Comparison of ENCODE assay signal across 24 mouse cellular contexts in the genomic region with DNA sequence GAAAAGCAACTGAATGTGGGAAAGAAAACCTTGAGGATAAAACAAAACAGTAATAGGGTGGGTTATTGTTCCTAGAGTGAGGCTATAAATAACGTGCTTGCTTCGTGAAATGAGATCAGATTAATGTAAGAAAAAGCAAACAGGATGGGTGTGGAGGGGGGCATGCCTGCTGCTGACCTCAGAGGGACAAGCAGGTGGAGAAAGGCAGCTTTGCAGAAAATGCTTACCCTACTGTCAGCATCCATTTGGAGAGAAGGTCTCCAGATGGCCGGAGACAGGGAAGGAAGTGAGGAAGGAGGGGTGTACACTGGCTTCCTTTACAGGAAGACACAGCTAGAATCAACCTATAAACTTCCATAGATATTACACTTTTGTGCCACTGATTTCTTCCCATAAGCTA.
A peak's percentile ranks its signal among the peaks of the same experiment; 100 is the strongest.
DNase-seq lines count a peak whose midpoint lies in the region; ATAC-seq and TF ChIP-seq lines count a peak whose summit lies in the region.
"Had no signal": no experiment of that assay in that cellular context is flagged by ENCODE, and none has a peak within 500 bp of the region (broad histone marks: within the 10 kb centered on the region; RNA-seq: fewer than 3 reads in every experiment).

No protein-coding gene starts in this region.

- no peak overlapping the region for H3K27ac ChIP-seq in kidney, embryonic 16.5 days (ENCODE audit: low read length)
- no peak overlapping the region for H3K27ac ChIP-seq in lung, embryonic 14.5 days (ENCODE audit: low read depth)
- H3K27ac ChIP-seq: embryonic facial prominence, embryonic 10.5 days; embryonic facial prominence, embryonic 13.5 days; forebrain, embryonic 12.5 days; forebrain, embryonic 15.5 days; heart, adult 2 months; hindbrain, embryonic 12.5 days; hindbrain, embryonic 15.5 days had no signal

- ATAC-seq in kidney, embryonic 16.5 days (ENCODE audit: low FRiP score, low TSS enrichment): peak; percentile 59
- no peak for ATAC-seq in lung, embryonic 14.5 days (ENCODE audit: insufficient read depth)
- ATAC-seq: CD4-positive, CD25-positive, alpha-beta regulatory T cell, adult 4 months; forebrain, embryonic 15.5 days had no signal

- H3K4me3 ChIP-seq in kidney, embryonic 16.5 days (ENCODE audit: low read length): no peak overlapping the region
- H3K4me3 ChIP-seq in lung, embryonic 14.5 days (ENCODE audit: low read depth, low read length): no peak overlapping the region
- H3K4me3 ChIP-seq: embryonic facial prominence, embryonic 10.5 days; embryonic facial prominence, embryonic 13.5 days; erythroblast, embryonic 14.5 days; forebrain, embryonic 12.5 days; forebrain, embryonic 15.5 days; heart, adult 2 months; hindbrain, embryonic 12.5 days; hindbrain, embryonic 15.5 days had no signal

- H3K4me1 ChIP-seq in kidney, embryonic 16.5 days (ENCODE audit: insufficient read depth, low read length): no peaks in the 10 kb centered on the region
- H3K4me1 ChIP-seq in lung, embryonic 14.5 days (ENCODE audit: insufficient read depth): no peaks in the 10 kb centered on the region
- H3K4me1 ChIP-seq: embryonic facial prominence, embryonic 10.5 days; embryonic facial prominence, embryonic 13.5 days; forebrain, embryonic 12.5 days; forebrain, embryonic 15.5 days; hindbrain, embryonic 12.5 days; hindbrain, embryonic 15.5 days had no signal

- no peak overlapping the region for H3K9ac ChIP-seq in kidney, embryonic 16.5 days (replicated peaks; ENCODE audit: low read length)
- H3K9ac ChIP-seq in lung, embryonic 14.5 days: no peak overlapping the region
- H3K9ac ChIP-seq: forebrain, embryonic 12.5 days; forebrain, embryonic 15.5 days; hindbrain, embryonic 12.5 days; hindbrain, embryonic 15.5 days had no signal

- TF ChIP-seq CTCF in lung, embryonic 14.5 days (IDR thresholded peaks at IDR 0.05; ENCODE audit: low read depth): no peak

- H3K9me3 ChIP-seq in kidney, embryonic 16.5 days (ENCODE audit: low read length): no peaks in the 10 kb centered on the region
- H3K9me3 ChIP-seq in lung, embryonic 14.5 days (ENCODE audit: low read depth, low read length): no peaks in the 10 kb centered on the region
- H3K9me3 ChIP-seq: embryonic facial prominence, embryonic 10.5 days; embryonic facial prominence, embryonic 13.5 days; forebrain, embryonic 12.5 days; forebrain, embryonic 15.5 days; hindbrain, embryonic 12.5 days; hindbrain, embryonic 15.5 days had no signal

- no peak overlapping the region for H3K4me2 ChIP-seq in kidney, embryonic 16.5 days (replicated peaks; ENCODE audit: low read depth, low read length)
- H3K4me2 ChIP-seq in lung, embryonic 14.5 days: no peak overlapping the region
- H3K4me2 ChIP-seq: embryonic facial prominence, embryonic 13.5 days; forebrain, embryonic 12.5 days; forebrain, embryonic 15.5 days; heart, embryonic 11.5 days; hindbrain, embryonic 12.5 days; hindbrain, embryonic 15.5 days had no signal

- no peaks in the 10 kb centered on the region for H3K36me3 ChIP-seq in kidney, embryonic 16.5 days (ENCODE audit: insufficient read depth, low read length)
- no peaks in the 10 kb centered on the region for H3K36me3 ChIP-seq in lung, embryonic 14.5 days (ENCODE audit: insufficient read depth)
- H3K36me3 ChIP-seq: embryonic facial prominence, embryonic 10.5 days; embryonic facial prominence, embryonic 13.5 days; forebrain, embryonic 12.5 days; forebrain, embryonic 15.5 days; hindbrain, embryonic 12.5 days; hindbrain, embryonic 15.5 days had no signal

- 22% methylated on average over 3 of the region's 3 CpGs for WGBS in kidney, embryonic 16.5 days
- 44% methylated on average over 3 of the region's 3 CpGs for WGBS in lung, embryonic 14.5 days

- DNase-seq in kidney, postnatal 25 days: no peak
- peak; percentile 7 for DNase-seq in lung, embryonic 14.5 days
- DNase-seq in lung, postnatal 14 days: no peak
- DNase-seq in lung, postnatal 10 days: peak; percentile 38
- DNase-seq in lung, postnatal 25 days (ENCODE audit: low spot score): peak; percentile 6
- DNase-seq: adrenal gland, adult 2 months; adrenal gland, postnatal 14 days; cerebellum, adult 11 months; cerebellum, adult 2 months; cerebellum, adult 9-11 months; cerebellum, postnatal 25 days; embryo, embryonic 11 days; gastrocnemius, postnatal 25 days; heart, adult 2 months had no signal

- H3K27me3 ChIP-seq in kidney, embryonic 16.5 days (ENCODE audit: insufficient read depth, low read length): no peaks in the 10 kb centered on the region
- H3K27me3 ChIP-seq in lung, embryonic 14.5 days (ENCODE audit: insufficient read depth, low read length): no peaks in the 10 kb centered on the region
- H3K27me3 ChIP-seq: embryonic facial prominence, embryonic 13.5 days; forebrain, embryonic 12.5 days; forebrain, embryonic 15.5 days; hindbrain, embryonic 12.5 days; hindbrain, embryonic 15.5 days had no signal

Comparison
In these comparisons a context has a peak if more than half of its experiments do, and no peak if none do; other contexts are left out.
1. DNase-seq: peak in lung, embryonic 14.5 days (single experiment), lung, postnatal 10 days (single experiment) and lung, postnatal 25 days (single experiment); none in kidney, postnatal 25 days (0 of 2) and lung, postnatal 14 days (single experiment).